Mouse (Mus musculus) frontal cortex, postnatal 14 days (tissue): ENCODE measurements at regions not wholly inside any gene's neighbourhood (a gene's known extent, or its start where the extent isn't known, plus 50 kb on each side); places are given as distances from the start of the nearest gene placed in this dataset.
A peak's percentile ranks its signal among the peaks of the same experiment; 100 is the strongest.

Experiments used
- DNase-seq, 2 experiments: peaks; one replicate each; pipeline ENCODE4 v3.0.0; 2022; ENCODE audit warnings: low spot score in 2 of 2

- peak in 1 of 2 experiments; percentile 4 for DNase-seq
These were observed 676.9 kb upstream of the A1bg start for GRCm38 (mm10) chr15:61599734-61600133.

- no peak for DNase-seq
These were observed 673.5 kb upstream of the A1bg start for GRCm38 (mm10) chr15:61596318-61596717.

- DNase-seq: no peak
These were observed 666.1 kb upstream of the A1bg start for GRCm38 (mm10) chr15:61588956-61589355.

GRCm38 (mm10) chr15:61582335-61582734 is 659.5 kb upstream of the A1bg start:
- no peak for DNase-seq

GRCm38 (mm10) chr15:61563347-61563746 is 640.5 kb upstream of the A1bg start:
- no peak for DNase-seq

- no peak for DNase-seq
These were observed 639.4 kb upstream of the A1bg start for GRCm38 (mm10) chr15:61562252-61562651.

GRCm38 (mm10) chr15:61553908-61554307 is 631.1 kb upstream of the A1bg start:
- no peak for DNase-seq

- DNase-seq: peak in 1 of 2 experiments; percentile 6
These were observed 630.4 kb upstream of the A1bg start for GRCm38 (mm10) chr15:61553081-61553680.

GRCm38 (mm10) chr15:61551206-61551605 is 628.4 kb upstream of the A1bg start:
- DNase-seq: no peak

GRCm38 (mm10) chr15:61548400-61548799 is 625.6 kb upstream of the A1bg start:
- DNase-seq: no peak

- DNase-seq: no peak
These were observed 623.8 kb upstream of the A1bg start for GRCm38 (mm10) chr15:61546608-61547007.

GRCm38 (mm10) chr15:61544074-61544473 is 621.3 kb upstream of the A1bg start:
- no peak for DNase-seq

GRCm38 (mm10) chr15:61541643-61542042 is 618.8 kb upstream of the A1bg start:
- DNase-seq: no peak

- no peak for DNase-seq
These were observed 618.1 kb upstream of the A1bg start for GRCm38 (mm10) chr15:61540753-61541421.

GRCm38 (mm10) chr15:61538930-61539329 is 616.1 kb upstream of the A1bg start:
- no peak for DNase-seq

GRCm38 (mm10) chr15:61538169-61538755 is 615.5 kb upstream of the A1bg start:
- DNase-seq: no peak

- DNase-seq: no peak
These were observed 613.5 kb upstream of the A1bg start for GRCm38 (mm10) chr15:61536332-61536716.

- no peak for DNase-seq
These were observed 613.0 kb upstream of the A1bg start for GRCm38 (mm10) chr15:61535644-61536331.

- no peak for DNase-seq
These were observed 612.4 kb upstream of the A1bg start for GRCm38 (mm10) chr15:61535180-61535579.

- DNase-seq: no peak
These were observed 610.0 kb upstream of the A1bg start for GRCm38 (mm10) chr15:61532808-61533207.

- DNase-seq: no peak
These were observed 609.2 kb upstream of the A1bg start for GRCm38 (mm10) chr15:61532040-61532439.

GRCm38 (mm10) chr15:61523036-61523435 is 600.2 kb upstream of the A1bg start:
- peak in 1 of 2 experiments; percentile 35 for DNase-seq

- no peak for DNase-seq
These were observed 594.5 kb upstream of the A1bg start for GRCm38 (mm10) chr15:61517265-61517664.
